Mouse (Mus musculus): Measurements from ENCODE around the gene Sertad3. TPM values are rescaled to one million over a fixed set of nuclear protein-coding genes. Genes with fewer than 3 reads are reported as not detected.

Gene Sertad3
- polyA plus RNA-seq, 1 experiment from 2014 or later: 31.4 TPM

DNA sequence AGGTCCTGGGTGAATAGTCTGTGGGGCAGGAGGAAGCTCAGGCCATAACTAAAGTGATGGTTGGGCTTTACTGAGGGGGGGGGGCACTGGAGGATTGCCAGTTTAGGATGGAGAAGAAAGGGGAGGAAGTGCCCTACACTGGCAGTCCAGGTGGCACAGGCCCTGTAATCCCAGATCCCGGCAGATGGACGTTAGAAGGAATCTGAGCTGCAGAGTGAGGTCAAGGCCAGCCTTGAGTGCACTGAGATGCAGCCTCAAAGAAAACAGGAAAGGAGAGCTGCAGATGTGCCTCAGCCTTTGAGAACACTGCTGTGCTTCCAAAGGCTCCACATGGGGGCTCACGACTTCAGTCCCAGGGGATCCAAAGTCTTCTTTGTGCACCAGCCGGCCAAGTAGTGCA, 5.9 kb upstream of the Sertad3 start:
- ATAC-seq (ENCODE audit: low read depth): no peak
- Histone ChIP-seq H3K9me3 (replicated peaks) (no peaks in the 10 kb centered on the region), H3K27me3 (no peaks in the 10 kb centered on the region), H3K27ac (peak overlapping the region; percentile 68), H3K4me2 (no peak overlapping the region), H3K4me3 (replicated peaks) (no peak overlapping the region), H3K9ac (no peak overlapping the region), H3K4me1 (replicated peaks) (peaks cover 15% of the 10 kb centered on the region), H3K36me3 (peaks cover 57% of the 10 kb centered on the region)
- no peak for DNase-seq
- WGBS (ENCODE audit: insufficient replicate concordance): 74% methylated on average over 4 of the region's 4 CpGs

- Histone ChIP-seq H3K36me3 (peaks cover 29% of the 10 kb centered on the region), H3K4me2 (peak overlapping the region; percentile 79), H3K4me3 (replicated peaks) (peak overlapping the region; percentile 83; the same call in 1 of the 2 replicates), H3K27me3 (no peaks in the 10 kb centered on the region), H3K9ac (peak overlapping the region; percentile 76; the same call in 1 of the 2 replicates), H3K4me1 (replicated peaks) (peaks cover 33% of the 10 kb centered on the region), H3K9me3 (replicated peaks) (no peaks in the 10 kb centered on the region), H3K27ac (peak overlapping the region; percentile 96)
- WGBS (ENCODE audit: insufficient replicate concordance): 86% methylated on average over 11 of the region's 11 CpGs
- ATAC-seq (ENCODE audit: low read depth) (no peak), DNase-seq (no peak)
These were observed 2.0 kb upstream of the Sertad3 start for GRCm38 (mm10) chr7:27471390-27472120.

DNA sequence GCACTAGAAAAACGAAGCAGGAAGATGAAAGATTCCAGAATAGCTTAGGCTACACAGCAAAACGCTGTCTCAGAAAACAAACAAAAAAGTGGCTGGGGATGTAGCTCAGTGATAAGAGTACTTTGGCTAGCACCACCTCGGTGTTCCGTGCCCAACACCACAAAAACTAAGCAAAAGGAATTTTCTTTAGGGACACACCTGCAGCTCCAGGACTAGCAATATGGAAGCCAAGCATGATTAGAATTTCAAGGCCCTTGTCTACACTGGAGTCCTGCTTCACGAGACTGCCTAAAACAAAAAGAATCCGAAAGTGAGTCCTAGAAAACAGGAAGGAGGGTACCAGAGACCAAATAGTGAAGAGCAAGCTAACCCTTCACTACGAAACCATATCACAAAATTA, 972 bp upstream of the Sertad3 start:
- no peak for ATAC-seq (ENCODE audit: low read depth)
- H3K4me2 ChIP-seq: peak overlapping the region; percentile 79
- no peak for DNase-seq
- H3K36me3 ChIP-seq: peaks cover 29% of the 10 kb centered on the region
- no peaks in the 10 kb centered on the region for H3K27me3 ChIP-seq
- H3K9me3 ChIP-seq (replicated peaks): no peaks in the 10 kb centered on the region
- H3K27ac ChIP-seq: peak overlapping the region; percentile 96
- H3K4me1 ChIP-seq (replicated peaks): peaks cover 42% of the 10 kb centered on the region
- peak overlapping the region; percentile 76 for H3K9ac ChIP-seq
- peak overlapping the region; percentile 83 for H3K4me3 ChIP-seq (replicated peaks)
- 4% methylated on average over 7 of the region's 7 CpGs for whole genome bisulfite sequencing (ENCODE audit: insufficient replicate concordance)

DNA sequence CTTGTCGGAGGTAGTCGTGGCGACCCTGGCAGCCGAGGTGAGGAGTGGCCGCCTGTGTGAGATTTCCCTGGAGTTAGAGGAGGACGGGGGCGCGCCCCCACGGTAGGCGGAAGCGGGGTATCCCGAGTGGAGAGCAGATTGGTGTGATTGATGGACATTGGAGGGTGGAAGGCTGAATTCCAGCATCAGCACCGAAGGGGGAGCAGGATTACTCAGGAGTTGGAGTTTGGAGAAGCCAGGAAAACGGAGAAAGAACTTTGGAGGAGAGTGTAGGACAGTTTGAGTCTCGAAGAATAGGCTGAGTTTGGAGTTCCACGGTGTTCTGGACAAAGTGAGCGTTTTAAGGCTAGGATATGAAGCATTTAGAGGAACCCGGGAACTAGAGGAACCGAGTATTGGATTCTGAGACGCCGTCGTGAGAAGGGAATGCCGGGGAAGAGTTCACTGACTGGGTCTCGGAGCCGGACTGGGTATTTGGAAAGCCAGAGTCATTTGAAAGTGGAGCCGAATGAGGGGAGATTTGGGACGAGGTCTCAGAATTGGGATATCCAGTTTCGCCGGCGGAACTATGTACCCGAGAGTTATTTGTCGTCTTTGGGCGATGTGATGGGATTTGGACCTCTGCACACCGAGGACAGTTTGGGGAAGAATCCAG, 394 bp downstream of the Sertad3 start:
- peak overlapping the region; percentile 83 for H3K4me3 ChIP-seq (replicated peaks)
- DNase-seq (no peak), ATAC-seq (ENCODE audit: low read depth) (no peak)
- H3K27ac ChIP-seq: peak overlapping the region; percentile 96
- peaks cover 56% of the 10 kb centered on the region for H3K4me1 ChIP-seq (replicated peaks)
- peak overlapping the region; percentile 79 for H3K4me2 ChIP-seq
- no peaks in the 10 kb centered on the region for H3K9me3 ChIP-seq (replicated peaks)
- peak overlapping the region; percentile 90 for H3K9ac ChIP-seq
- H3K27me3 ChIP-seq: no peaks in the 10 kb centered on the region
- H3K36me3 ChIP-seq: peaks cover 30% of the 10 kb centered on the region
- under 1% methylated on average over 34 of the region's 34 CpGs for WGBS (ENCODE audit: insufficient replicate concordance)

DNA sequence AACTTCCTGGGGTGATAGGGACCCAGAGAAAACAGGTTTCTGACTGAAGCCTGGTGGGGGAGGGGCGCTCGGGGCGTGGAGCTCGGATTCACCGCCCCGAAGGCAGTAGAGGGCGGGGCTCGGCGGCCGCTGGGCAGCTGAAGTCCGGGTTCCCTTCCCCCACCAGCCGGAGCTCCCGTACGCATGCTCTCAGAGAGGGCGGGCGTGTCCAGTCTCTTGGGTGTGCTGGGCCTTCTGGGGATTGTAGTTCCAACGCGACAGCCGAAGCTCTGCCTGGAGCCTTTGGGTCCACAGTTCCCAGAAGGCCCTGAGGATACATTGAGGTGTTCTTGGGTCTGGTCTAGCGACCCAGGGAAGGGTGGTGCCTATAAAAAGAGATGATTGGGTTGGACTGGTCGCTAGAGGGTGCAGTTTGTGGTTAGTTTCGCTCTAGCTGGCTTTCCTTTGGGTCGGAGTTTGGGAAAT, 954 bp downstream of the Sertad3 start:
- no peaks in the 10 kb centered on the region for H3K9me3 ChIP-seq (replicated peaks)
- no peaks in the 10 kb centered on the region for H3K27me3 ChIP-seq
- H3K4me2 ChIP-seq: peak overlapping the region; percentile 79
- DNase-seq (peak; percentile 99), ATAC-seq (ENCODE audit: low read depth) (peak; percentile 88)
- H3K9ac ChIP-seq: peak overlapping the region; percentile 90
- peaks cover 30% of the 10 kb centered on the region for H3K36me3 ChIP-seq
- under 1% methylated on average over 23 of the region's 23 CpGs for WGBS (ENCODE audit: insufficient replicate concordance)
- H3K4me1 ChIP-seq (replicated peaks): peaks cover 61% of the 10 kb centered on the region
- peak overlapping the region; percentile 83 for H3K4me3 ChIP-seq (replicated peaks)
- H3K27ac ChIP-seq: peak overlapping the region; percentile 96

GRCm38 (mm10) chr7:27475596-27475995, 2.0 kb downstream of the Sertad3 start:
- DNase-seq: no peak
- ATAC-seq (ENCODE audit: low read depth): no peak
- Histone ChIP-seq H3K27me3 (no peaks in the 10 kb centered on the region), H3K4me3 (replicated peaks) (peak overlapping the region; percentile 83), H3K9ac (peak overlapping the region; percentile 75), H3K9me3 (replicated peaks) (no peaks in the 10 kb centered on the region), H3K36me3 (peaks cover 30% of the 10 kb centered on the region), H3K4me1 (replicated peaks) (peaks cover 72% of the 10 kb centered on the region), H3K27ac (peak overlapping the region; percentile 96), H3K4me2 (peak overlapping the region; percentile 79)
- WGBS (ENCODE audit: insufficient replicate concordance): 79% methylated on average over 2 of the region's 2 CpGs

DNA sequence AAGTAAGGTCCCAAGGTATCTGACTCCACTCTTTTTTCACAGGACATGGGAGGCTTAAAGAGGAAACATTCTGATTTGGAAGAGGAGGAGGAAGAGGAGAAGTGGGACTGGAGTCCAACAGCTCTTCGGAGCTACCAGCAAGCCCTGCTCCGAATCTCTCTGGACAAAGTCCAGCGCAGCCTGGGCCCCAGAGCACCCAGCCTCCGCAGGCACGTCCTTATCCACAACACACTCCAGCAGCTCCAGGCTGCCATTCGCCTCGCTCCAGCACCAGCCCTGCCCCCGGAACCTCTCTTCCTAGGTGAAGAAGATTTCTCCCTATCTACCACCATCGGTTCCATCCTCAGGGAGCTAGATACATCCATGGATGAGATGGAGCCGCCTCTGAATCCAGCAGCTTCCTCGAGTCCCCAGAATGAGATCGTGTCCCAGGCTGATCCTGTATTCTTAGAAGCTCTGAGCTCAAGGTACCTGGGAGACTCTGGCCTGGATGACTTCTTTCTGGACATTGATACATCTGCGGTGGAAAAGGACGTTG, 2.6 kb downstream of the Sertad3 start:
- peaks cover 78% of the 10 kb centered on the region for H3K4me1 ChIP-seq (replicated peaks)
- WGBS (ENCODE audit: insufficient replicate concordance): 86% methylated on average over 14 of the region's 14 CpGs
- no peak overlapping the region; the same call in 1 of the 2 replicates for H3K4me3 ChIP-seq (replicated peaks)
- H3K27ac ChIP-seq: peak overlapping the region; percentile 96
- ATAC-seq (ENCODE audit: low read depth) (no peak), DNase-seq (no peak)
- peak overlapping the region; percentile 79 for H3K4me2 ChIP-seq
- H3K9ac ChIP-seq: peak overlapping the region; percentile 75; the same call in 1 of the 2 replicates
- H3K27me3 ChIP-seq: no peaks in the 10 kb centered on the region
- H3K36me3 ChIP-seq: peaks cover 30% of the 10 kb centered on the region
- no peaks in the 10 kb centered on the region for H3K9me3 ChIP-seq (replicated peaks)

GRCm38 (mm10) chr7:27478561-27478960, 5.0 kb downstream of the Sertad3 start:
- Histone ChIP-seq H3K9me3 (replicated peaks) (no peaks in the 10 kb centered on the region), H3K4me1 (replicated peaks) (peaks cover 85% of the 10 kb centered on the region), H3K27me3 (no peaks in the 10 kb centered on the region), H3K27ac (peak overlapping the region; percentile 91), H3K36me3 (peaks cover 30% of the 10 kb centered on the region), H3K4me3 (replicated peaks) (no peak overlapping the region), H3K4me2 (peak overlapping the region; percentile 21; the same call in 1 of the 2 replicates), H3K9ac (peak overlapping the region; percentile 33)
- 47% methylated on average over 7 of the region's 7 CpGs for WGBS (ENCODE audit: insufficient replicate concordance)
- DNase-seq: no peak
- ATAC-seq (ENCODE audit: low read depth): no peak

GRCm38 (mm10) chr7:27479750-27480149, 6.2 kb downstream of the Sertad3 start:
- peak overlapping the region; percentile 73 for H3K4me2 ChIP-seq
- DNase-seq (no peak), ATAC-seq (ENCODE audit: low read depth) (no peak)
- peak overlapping the region; percentile 91 for H3K27ac ChIP-seq
- H3K27me3 ChIP-seq: no peaks in the 10 kb centered on the region
- H3K9me3 ChIP-seq (replicated peaks): no peaks in the 10 kb centered on the region
- peak overlapping the region; percentile 50 for H3K9ac ChIP-seq
- H3K4me1 ChIP-seq (replicated peaks): peaks cover 97% of the 10 kb centered on the region
- H3K36me3 ChIP-seq: peaks cover 30% of the 10 kb centered on the region
- H3K4me3 ChIP-seq (replicated peaks): 0 out of 2 replicates have a peak overlapping the region, but pooled peaks have one; percentile 49
- 81% methylated on average over 1 of the region's 1 CpGs for WGBS (ENCODE audit: insufficient replicate concordance)

DNA sequence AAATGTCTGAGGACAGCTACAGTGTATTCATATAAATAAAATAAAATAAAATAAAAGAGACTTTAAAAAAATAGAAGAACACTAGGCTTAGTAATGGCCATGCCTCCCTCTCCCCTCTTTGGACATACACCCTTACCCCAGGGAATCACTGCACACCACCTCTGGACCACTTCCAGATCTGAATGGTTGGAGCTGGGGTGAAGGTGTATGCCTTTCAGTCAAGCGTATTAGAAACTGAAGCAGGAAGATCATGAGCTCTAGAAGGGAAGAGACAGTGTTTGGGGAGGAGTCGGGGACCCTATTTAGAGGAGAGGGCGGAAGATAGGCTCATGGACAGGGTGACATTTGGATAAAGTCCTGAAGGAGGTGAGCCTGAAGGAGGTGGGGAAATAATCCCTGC, 6.9 kb downstream of the Sertad3 start:
- WGBS (ENCODE audit: insufficient replicate concordance): 77% methylated on average over 3 of the region's 3 CpGs
- Histone ChIP-seq H3K27ac (peak overlapping the region; percentile 91), H3K4me3 (replicated peaks) (peak overlapping the region; percentile 49), H3K4me1 (replicated peaks) (peaks cover 98% of the 10 kb centered on the region), H3K4me2 (peak overlapping the region; percentile 73), H3K9ac (peak overlapping the region; percentile 73), H3K36me3 (peaks cover 30% of the 10 kb centered on the region), H3K27me3 (no peaks in the 10 kb centered on the region), H3K9me3 (replicated peaks) (no peaks in the 10 kb centered on the region)
- ATAC-seq (ENCODE audit: low read depth): no peak
- DNase-seq: no peak

- peaks cover 25% of the 10 kb centered on the region for H3K36me3 ChIP-seq
- peak overlapping the region; percentile 73 for H3K9ac ChIP-seq
- ATAC-seq (ENCODE audit: low read depth): no peak
- H3K9me3 ChIP-seq (replicated peaks): no peaks in the 10 kb centered on the region
- no peaks in the 10 kb centered on the region for H3K27me3 ChIP-seq
- H3K27ac ChIP-seq: peak overlapping the region; percentile 91
- H3K4me2 ChIP-seq: peak overlapping the region; percentile 73
- 19% methylated on average over 11 of the region's 11 CpGs for WGBS (ENCODE audit: insufficient replicate concordance)
- no peak for DNase-seq
- H3K4me3 ChIP-seq (replicated peaks): peak overlapping the region; percentile 49
- H3K4me1 ChIP-seq (replicated peaks): peaks cover 97% of the 10 kb centered on the region
These were observed 7.5 kb downstream of the Sertad3 start for GRCm38 (mm10) chr7:27480927-27481626.
